Mouse (Mus musculus) heart, postnatal 0 days (tissue): ENCODE measurements around the gene Ppp1r12b. TPM values are rescaled to one million over a fixed set of nuclear protein-coding genes. Genes with fewer than 3 reads are reported as not detected.

Source experiments
- ATAC-seq: fragments of 200-750 bp; cut with Nextera tagmentation; 2 replicates; pipeline ENCODE4 v1.8.0; 2017; ENCODE audit warnings: low read depth, moderate number of reproducible peaks, moderate library complexity; ENCODE audit not compliant: insufficient read depth
- DNase-seq: peaks from one replicate; pipeline ENCODE4 v3.0.0-alpha.2; 2016; ENCODE audit warnings: low spot score
- H3K27ac ChIP-seq: fragments of 300-500 bp; sonication (generic); 2 replicates; pipeline ENCODE4 v1.5.1; 2014; ENCODE audit warnings: low read depth, mild to moderate bottlenecking
- H3K27me3 ChIP-seq: fragments of 300-500 bp; sonication (generic); 2 replicates; pipeline ENCODE4 v1.6.1; 2014; ENCODE audit warnings: low read length, mixed read lengths; ENCODE audit not compliant: control insufficient read depth, insufficient read depth
- H3K36me3 ChIP-seq: fragments of 300-500 bp; sonication (generic); replicated peaks from 2 replicates; pipeline ENCODE4 v1.6.1; 2014; ENCODE audit warnings: low read length, mixed read lengths; ENCODE audit not compliant: control insufficient read depth, insufficient read depth
- H3K4me1 ChIP-seq: fragments of 300-500 bp; sonication (generic); 2 replicates; pipeline ENCODE4 v1.6.1; 2014; ENCODE audit warnings: antibody characterized with exemption; ENCODE audit not compliant: control insufficient read depth, insufficient read depth
- H3K4me2 ChIP-seq: fragments of 300-500 bp; sonication (generic); 2 replicates; pipeline ENCODE4 v1.6.1; 2014; ENCODE audit warnings: low read depth, mild to moderate bottlenecking, low read length, moderate library complexity
- H3K4me3 ChIP-seq: fragments of 300-500 bp; sonication (generic); 2 replicates; pipeline ENCODE4 v1.5.1; 2014; ENCODE audit warnings: low read depth, low read length
- H3K9ac ChIP-seq: fragments of 300-500 bp; sonication (generic); replicated peaks from 2 replicates; pipeline ENCODE4 v1.6.1; 2014; ENCODE audit warnings: low read depth, low read length, mixed read lengths
- H3K9me3 ChIP-seq: fragments of 300-500 bp; sonication (generic); replicated peaks from 2 replicates; pipeline ENCODE4 v1.6.1; 2016; ENCODE audit warnings: low read length; ENCODE audit not compliant: control insufficient read depth
- CTCF ChIP-seq: IDR thresholded peaks from 2 replicates; pipeline ENCODE4 v1.5.1; 2016; ENCODE audit warnings: antibody characterized with exemption, control low read depth, low read depth
- EP300 ChIP-seq: IDR thresholded peaks from 2 replicates; pipeline ENCODE4 v1.6.1; 2016; ENCODE audit warnings: antibody characterized with exemption, low read depth
- WGBS: fragments of 180-500 bp; shearing (Covaris S2); extraction: QIAGEN DNeasy Blood & Tissue Kit; methylation state at CpG from one replicate; pipeline ENCODE4 v1.1.7; 2014; 5-methylcytosine and 5-hydroxymethylcytosine counted together
- polyA plus RNA-seq: library from polyadenylated mRNA; unstranded; fragments of >200 nt; fragmentation: Nextera tagmentation; extraction: Ambion mirVana; gene quantifications from 2 replicates; pipeline ENCODE4 v1.2.1, GENCODE M21; 2015
- total RNA-seq: library from RNA; depleted of rRNA; stranded (reverse); fragments of >200 nt; gene quantifications from 2 replicates; pipeline ENCODE4 v1.2.3, GENCODE M21; 2014; ENCODE audit warnings: low replicate concordance

The Ppp1r12b gene
- total and polyA plus RNA-seq, 2 experiments from 2014 or later, result 23.0 to 69.9 TPM

DNA sequence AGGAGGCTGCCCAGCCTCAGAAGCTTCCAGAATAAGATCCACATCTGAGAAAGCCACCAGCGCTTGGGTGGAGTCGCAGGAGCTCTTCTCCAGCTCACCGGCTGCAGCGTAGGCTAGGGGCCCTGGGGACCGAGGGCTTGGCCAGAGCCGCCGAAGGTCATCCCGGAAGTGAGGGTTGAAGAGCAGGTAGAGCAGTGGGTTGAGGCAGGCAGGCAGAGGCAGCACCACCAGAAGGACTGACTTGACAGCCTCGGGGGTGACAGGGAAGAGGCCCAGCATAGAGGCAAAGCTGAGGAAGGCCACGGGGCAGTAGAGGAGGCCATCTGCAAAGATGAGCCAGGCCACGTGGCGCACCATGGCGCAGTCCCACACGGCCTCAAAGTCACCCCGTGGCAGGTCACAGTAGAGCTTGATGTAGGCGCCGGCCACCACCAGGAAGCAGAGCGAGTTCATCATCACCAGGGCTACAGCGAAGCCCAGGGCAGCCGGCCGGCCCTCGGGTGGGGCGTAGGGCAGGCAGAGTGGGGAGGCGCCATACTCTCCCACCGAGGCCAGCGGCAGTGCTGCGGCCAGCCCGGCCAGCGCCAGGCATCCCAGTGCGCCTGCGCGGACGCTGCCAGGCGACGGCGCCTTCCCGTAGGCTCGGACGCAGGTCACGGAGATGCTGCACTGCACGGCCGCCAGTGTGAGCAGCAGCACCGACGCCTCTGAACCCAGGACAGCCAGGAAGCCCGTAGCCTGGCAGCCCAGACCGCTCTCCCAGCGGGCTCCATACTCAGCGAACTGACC is 31.6 kb upstream of the Ppp1r12b start:
- no peaks in the 10 kb centered on the region for H3K27me3 ChIP-seq
- DNase-seq (peak; percentile 45), ATAC-seq (peak; percentile 77)
- H3K4me1 ChIP-seq, result peaks cover 5% of the 10 kb centered on the region; the same call in 1 of the 2 replicates
- WGBS, result 28% methylated on average over 48 of the region's 48 CpGs
- H3K4me2 ChIP-seq, result peak overlapping the region; percentile 61
- no peak for TF ChIP-seq EP300
- no peak for TF ChIP-seq CTCF
- no peak overlapping the region for H3K27ac ChIP-seq
- no peak overlapping the region for H3K9ac ChIP-seq
- H3K4me3 ChIP-seq, result peak overlapping the region; percentile 32
- H3K36me3 ChIP-seq, result no peaks in the 10 kb centered on the region
- no peaks in the 10 kb centered on the region for H3K9me3 ChIP-seq

- peaks cover 52% of the 10 kb centered on the region for H3K36me3 ChIP-seq
- no peak overlapping the region for H3K4me2 ChIP-seq
- no peaks in the 10 kb centered on the region for H3K9me3 ChIP-seq
- no peak for ATAC-seq
- H3K4me3 ChIP-seq, result no peak overlapping the region
- no peaks in the 10 kb centered on the region for H3K27me3 ChIP-seq
- TF ChIP-seq CTCF, result peak; percentile 52
- TF ChIP-seq EP300, result no peak
- WGBS, result 64% methylated on average over 1 of the region's 1 CpGs
- H3K9ac ChIP-seq, result no peak overlapping the region
- H3K4me1 ChIP-seq, result no peaks in the 10 kb centered on the region
- H3K27ac ChIP-seq, result no peak overlapping the region
- DNase-seq, result no peak
Measured at GRCm38 (mm10) chr1:134972920-134973319, 17.2 kb upstream of the Ppp1r12b start.

DNA sequence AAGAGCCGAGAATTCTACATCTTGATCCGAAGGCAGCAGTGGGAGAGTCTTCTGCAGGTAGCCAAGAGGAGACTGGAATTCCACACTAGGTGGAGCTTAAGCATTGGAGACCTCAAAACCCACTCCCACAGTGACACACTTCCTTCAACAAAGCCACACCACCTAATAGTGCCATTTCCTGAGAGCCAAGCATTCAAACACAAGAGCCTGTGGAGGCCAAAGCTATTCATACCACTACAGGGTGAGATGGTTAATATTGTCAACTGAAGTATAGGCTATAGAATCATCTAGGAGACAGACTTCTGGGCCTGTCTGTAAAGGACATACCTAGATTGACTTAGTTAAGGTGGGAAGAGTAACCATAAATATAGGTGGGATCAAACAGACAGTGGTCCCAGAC is 9.7 kb upstream of the Ppp1r12b start:
- Histone ChIP-seq H3K4me1 (0 out of 2 replicates have a peak, but pooled peaks cover 10% of the 10 kb centered on the region), H3K4me3 (no peak overlapping the region), H3K27ac (no peak overlapping the region), H3K4me2 (no peak overlapping the region), H3K9me3 (no peaks in the 10 kb centered on the region), H3K27me3 (no peaks in the 10 kb centered on the region), H3K36me3 (peaks cover 17% of the 10 kb centered on the region), H3K9ac (no peak overlapping the region)
- TF ChIP-seq CTCF (no peak), EP300 (no peak)
- ATAC-seq (no peak), DNase-seq (no peak)
- 94% methylated on average over 2 of the region's 2 CpGs for WGBS

- ATAC-seq, result peak; percentile 59
- Histone ChIP-seq H3K9me3 (no peaks in the 10 kb centered on the region), H3K4me1 (0 out of 2 replicates have a peak, but pooled peaks cover 10% of the 10 kb centered on the region), H3K9ac (peak overlapping the region; percentile 59), H3K36me3 (no peaks in the 10 kb centered on the region), H3K4me3 (peak overlapping the region; percentile 71), H3K27me3 (no peaks in the 10 kb centered on the region), H3K27ac (peak overlapping the region; percentile 64), H3K4me2 (peak overlapping the region; percentile 75)
- TF ChIP-seq EP300, result no peak
- peak; percentile 25 for TF ChIP-seq CTCF
- WGBS, result 1% methylated on average over 11 of the region's 11 CpGs
- DNase-seq, result peak; percentile 47
Measured at GRCm38 (mm10) chr1:134962821-134963220, 7.1 kb upstream of the Ppp1r12b start.

GRCm38 (mm10) chr1:134962053-134962803 is 6.5 kb upstream of the Ppp1r12b start, which contains the start of gene Ube2t:
Gene Ube2t (plus strand): TSS chr1:134962565.
- TF ChIP-seq CTCF, result no peak
- TF ChIP-seq EP300, result no peak

More at GRCm38 (mm10) chr1:134962053-134962803, 6.5 kb upstream of the Ppp1r12b start, which contains the start of gene Ube2t:
- Histone ChIP-seq H3K27me3 (no peaks in the 10 kb centered on the region), H3K9me3 (no peaks in the 10 kb centered on the region), H3K4me1 (0 out of 2 replicates have a peak, but pooled peaks cover 10% of the 10 kb centered on the region), H3K27ac (peak within 1 kb of the TSS; percentile 64), H3K9ac (peak within 1 kb of the TSS; percentile 59), H3K36me3 (no peaks in the 10 kb centered on the region), H3K4me2 (peak within 1 kb of the TSS; percentile 75), H3K4me3 (peak within 1 kb of the TSS; percentile 71)
- peak; percentile 97 for DNase-seq
- ATAC-seq, result peak; percentile 100
- WGBS, result 4% methylated on average over 50 of the region's 50 CpGs
